Mouse (Mus musculus) CD4-positive, CD25-positive, alpha-beta regulatory T cell, adult 2 months (primary cell): ENCODE results near the gene Gsto2.

Experiments
- DNase-seq: peaks from one replicate; pipeline ENCODE4 v3.0.0-alpha.2; 2012; ENCODE audit warnings: low read depth, low spot score

Gsto2 gene

DNA sequence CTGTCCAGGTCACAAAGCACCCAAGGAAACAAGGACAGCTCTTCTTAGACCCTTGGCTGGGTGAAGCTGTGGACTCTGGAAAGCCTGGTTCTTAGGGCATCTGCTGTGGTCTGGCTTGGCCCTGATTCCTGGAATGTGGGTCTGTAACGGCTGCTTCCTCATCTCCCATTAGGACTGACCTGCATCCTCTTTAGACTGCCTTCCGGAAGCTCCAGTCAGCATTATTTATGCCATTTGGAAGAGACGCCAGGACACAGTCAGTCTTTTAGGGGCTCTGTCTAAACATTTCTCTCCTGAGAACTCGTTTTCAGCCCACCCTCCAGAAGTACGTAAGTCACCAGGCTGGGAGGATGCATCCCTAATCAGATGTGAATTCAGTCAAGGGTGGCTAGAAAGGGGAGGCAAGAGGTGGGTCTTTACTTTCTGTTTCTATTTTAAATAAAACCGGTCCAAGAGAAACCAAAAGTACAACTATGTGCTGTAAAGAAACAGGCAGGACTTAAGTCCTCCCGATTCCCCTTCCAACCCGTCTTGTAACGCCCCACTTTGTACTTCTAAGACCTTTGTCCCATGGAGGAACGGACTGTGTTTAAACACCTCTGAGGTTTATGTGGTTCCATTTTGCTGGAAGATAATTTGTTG lies 25.3 kb downstream of the Gsto2 start:
- peak; percentile 46 for DNase-seq

DNA sequence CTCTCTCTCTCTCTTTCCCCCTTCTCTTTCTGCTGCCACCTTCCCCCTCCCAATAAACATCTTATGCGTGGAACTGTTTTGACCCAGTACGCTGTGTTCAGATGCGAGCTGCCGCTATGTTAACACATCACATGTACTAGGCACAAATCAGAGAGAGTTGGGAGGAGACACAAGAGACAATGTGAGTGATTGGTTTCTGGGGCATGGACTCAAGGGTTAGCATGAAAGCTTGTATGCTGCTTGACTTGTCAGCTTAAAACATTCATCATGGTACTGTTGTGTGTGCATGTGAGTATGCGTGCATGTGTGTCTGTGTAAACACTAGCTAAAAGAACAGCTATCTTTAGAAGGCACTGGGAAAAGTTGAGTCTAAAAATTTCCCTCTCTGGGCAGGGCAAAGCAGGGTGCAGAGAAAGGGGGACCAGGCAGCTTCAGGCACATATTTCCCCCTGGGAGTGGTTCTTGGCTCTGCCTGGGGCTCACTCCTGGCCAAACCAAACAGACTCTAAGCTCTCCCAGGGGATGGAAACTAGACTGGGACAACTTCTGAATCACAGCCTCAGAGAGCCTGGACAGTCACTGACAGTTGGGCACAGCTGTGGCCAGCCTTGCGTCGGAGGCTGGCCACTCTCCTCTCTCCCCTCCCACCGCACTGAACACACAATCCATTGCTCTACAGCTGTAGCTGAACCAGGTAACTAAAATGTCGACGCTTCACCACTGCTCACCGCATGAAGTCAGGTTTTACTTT lies 26.4 kb downstream of the Gsto2 start:
- DNase-seq = no peak

DNA sequence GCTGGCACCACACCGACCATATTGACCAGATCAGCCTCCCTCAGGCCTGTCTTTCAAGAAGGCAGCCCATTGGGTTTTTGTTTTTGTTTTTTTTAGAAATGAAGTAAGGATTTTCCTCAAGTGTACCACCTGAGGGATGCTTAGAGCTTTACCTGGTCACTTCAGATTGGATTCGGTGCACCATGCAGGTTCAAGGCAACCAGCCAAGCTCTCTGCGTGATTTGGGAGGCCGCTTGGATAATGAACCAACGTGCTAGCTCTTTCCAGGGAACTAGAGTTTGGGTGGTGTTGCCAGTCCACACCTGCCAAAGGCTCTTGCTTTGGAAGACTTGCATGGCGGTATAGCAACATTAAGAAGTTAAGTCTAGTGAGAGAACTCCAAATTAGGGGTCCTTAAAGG lies 27.8 kb downstream of the Gsto2 start:
- no peak for DNase-seq

DNA sequence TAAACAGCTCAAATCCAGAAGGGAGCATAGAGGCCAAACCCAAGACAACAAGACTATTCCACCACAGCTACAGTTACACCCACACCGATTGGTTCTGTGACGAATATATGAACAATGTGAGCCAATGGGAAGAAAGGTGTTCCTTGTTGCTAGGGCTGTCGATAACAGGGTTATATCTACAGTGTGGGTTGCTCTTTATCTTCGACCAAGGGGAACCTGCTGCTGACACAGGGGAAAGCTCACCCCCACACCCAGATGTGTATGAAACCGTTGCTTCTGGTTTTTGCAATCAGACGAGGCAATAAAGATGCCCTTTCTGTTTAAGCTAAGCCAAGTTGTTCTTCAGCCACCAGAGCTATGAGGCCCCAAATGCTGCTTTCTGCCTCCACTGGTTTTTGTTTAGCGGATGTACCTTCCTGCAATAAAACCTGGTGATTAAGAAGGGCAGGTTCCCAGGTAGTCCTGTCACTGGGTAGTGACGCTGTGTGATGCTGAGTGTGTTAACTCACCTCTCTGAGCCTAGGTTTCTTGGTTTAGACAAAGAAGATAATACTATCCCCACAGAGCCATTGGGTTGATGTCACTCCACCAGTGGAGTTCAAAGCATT lies 33.2 kb downstream of the Gsto2 start:
- DNase-seq = peak; percentile 52

DNA sequence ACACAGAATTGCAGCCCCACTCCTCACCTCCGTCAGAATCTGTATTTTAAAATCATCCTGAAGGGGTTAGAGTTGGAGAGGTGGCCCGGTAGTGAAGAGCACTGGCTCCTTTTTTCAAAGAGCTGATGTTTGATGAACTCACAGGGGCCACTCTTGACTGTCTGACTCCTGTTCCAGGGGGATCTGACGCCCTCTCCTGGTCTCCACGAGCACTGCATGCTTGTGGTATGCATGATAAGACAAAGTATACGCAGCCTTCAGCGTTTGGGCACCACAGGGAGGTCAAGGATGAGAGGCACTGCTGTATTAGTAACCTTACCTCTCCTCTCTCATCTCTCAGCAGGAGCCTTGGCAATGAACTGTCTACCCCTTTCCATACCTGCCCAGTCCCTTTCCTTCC lies 34.7 kb downstream of the Gsto2 start:
- DNase-seq = peak; percentile 59

DNA sequence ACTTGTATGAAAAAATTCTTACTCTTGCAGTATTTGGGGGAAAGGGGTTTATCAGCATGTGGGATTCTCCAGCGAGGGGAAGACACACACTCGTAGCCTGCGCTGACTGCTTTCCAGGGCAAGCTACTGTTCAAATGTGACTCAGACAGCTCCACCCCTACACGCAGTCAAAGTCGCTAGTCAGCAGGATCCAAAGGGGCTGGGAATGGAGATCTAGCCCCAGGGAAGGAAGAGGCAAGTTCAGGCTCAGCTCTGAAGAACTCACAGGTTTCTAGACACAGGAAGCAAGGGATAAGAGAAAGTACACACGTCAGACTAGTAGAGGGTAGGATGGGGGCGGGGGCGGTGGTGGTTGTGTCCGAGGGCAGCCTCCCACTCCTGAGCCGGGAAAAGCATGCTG lies 35.2 kb downstream of the Gsto2 start:
- no peak for DNase-seq

DNA sequence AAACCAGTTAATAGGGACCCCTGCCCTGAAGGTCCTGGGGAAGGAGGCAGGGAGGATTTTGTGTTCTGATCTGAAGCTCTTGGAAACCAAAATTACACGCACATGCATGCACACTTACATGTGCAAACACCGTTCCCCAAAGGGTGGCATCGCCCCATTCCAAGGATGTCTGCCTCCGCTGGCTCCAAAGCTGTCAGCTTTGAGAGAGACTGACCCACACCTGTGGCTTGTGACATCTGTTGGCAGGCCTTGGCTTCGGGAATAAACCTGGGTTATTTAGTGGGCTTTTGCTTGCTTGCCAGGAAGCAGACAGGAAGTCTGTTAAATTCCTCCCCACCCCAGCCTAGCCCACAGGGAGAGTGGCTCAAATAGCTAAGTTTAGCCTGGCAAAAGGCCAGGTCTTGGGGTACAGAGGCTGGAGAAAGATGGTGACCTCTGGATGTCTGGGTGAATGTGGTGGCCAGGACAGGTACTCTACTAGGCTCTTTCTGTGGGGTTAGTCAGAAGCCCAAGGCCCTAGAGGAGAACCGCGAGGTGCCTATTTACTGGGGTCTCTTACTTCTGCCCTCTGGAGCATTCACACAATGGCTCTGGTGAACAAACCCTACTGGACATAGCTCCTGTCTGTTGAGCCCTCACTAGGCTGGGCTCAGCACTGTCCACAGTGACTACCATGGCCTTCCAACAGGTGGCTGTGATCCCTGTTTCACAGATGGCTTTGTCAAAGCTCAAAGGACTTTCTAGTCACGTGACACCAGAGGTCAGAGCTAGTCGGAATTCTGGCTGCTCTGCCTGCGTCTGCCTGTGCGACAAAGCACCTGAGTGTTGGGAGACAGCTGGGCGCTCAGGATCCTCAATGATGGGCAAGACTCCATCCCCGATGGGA lies 37.2 kb downstream of the Gsto2 start:
- no peak for DNase-seq

DNA sequence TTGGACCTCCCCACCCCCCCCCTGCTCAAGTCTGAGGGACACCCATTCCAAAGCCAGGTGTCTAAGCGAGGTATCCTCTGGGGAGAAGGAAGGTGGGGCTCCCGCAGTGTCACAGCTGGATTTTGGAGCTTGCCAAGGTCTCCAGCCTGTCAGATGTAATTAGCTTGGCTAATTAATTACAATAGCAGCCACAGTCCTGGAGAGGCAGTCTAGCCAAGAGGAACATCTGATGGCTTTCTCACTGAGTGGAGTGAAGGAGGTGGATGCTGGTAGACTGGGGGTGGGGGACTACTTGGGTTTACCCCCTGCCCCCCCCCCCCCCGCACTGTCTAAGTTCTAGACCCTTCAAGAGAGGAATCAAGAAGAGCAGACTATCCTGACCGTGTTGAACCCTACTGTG lies 38.3 kb downstream of the Gsto2 start:
- DNase-seq = no peak

DNA sequence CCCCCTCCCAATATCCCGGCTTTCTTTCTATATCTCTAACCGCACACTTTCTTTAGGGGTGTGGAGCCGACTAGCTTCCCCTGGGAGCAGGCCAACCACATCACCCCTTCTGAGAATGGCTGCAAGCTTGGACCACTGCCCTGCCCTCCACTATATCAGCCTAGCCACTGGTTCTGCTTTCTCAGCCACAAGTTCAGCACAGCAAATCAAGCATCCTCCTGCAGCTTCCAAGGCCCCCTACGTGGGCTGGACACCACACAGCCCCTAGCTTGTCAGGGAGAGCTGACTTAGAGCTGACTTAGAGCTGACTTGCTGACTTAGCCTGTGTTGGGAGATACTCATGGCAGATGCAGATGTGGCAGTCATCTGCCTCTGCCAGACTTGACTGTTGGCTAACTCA lies 39.7 kb downstream of the Gsto2 start:
- no peak for DNase-seq

DNA sequence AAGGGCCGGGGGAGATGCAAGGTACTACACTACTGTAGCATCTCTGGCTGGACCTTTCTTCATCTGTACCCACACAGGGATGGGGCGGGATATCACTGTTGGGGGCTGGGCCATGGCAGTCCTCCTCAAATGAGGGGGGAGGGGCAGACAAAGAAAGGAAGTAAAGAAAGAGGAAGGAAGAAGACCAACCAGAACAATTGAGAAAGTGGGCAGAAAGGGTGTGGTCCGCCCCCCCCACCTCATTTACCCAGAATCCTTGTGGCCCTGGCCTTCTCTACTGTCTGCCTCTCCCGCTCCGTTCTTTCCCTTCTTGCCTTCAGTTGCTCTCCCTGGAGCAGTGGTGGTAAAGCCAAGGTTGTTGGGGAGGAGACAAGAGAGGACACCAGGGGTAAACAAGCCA lies 40.3 kb downstream of the Gsto2 start:
- no peak for DNase-seq

DNA sequence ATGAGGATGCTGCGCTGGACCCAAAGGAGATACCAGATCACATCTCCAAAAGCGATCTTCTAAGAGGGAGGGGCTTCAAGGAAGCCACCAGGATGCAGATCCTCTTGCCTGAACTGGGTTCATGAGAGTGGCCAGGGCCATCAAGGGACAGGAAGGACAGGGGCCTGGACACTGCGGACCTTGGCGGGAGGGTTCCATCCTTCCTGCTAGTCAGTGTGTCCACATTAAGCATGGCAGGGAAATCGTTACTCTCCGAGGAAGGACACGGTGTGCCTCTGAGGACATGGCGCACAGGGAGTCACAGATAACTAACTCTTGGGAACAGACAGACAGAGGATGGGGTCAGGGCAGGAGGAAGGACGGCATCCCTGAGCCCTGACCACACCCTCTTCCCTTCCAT lies 42.3 kb downstream of the Gsto2 start:
- DNase-seq = no peak

DNA sequence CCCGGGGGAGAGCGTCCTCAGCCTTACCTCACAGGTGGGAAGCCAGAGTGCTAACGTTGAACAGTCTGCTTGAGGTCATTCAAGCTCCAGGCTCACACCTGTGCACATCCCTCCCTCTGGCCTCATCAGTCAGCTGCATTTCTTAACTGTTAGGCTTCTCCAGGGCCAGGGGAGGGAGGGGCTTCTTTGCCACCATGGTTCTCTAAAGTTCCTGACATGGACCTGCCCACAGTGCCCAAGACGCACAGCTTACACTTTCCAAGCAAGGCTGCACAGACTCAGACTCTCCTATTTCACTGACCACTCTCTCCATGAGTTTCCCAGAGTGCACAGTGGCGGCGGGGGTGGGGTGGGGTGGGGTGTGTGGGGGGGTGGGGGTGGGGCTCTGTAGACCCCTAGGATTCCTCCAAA lies 43.6 kb downstream of the Gsto2 start:
- DNase-seq = peak; percentile 22

DNA sequence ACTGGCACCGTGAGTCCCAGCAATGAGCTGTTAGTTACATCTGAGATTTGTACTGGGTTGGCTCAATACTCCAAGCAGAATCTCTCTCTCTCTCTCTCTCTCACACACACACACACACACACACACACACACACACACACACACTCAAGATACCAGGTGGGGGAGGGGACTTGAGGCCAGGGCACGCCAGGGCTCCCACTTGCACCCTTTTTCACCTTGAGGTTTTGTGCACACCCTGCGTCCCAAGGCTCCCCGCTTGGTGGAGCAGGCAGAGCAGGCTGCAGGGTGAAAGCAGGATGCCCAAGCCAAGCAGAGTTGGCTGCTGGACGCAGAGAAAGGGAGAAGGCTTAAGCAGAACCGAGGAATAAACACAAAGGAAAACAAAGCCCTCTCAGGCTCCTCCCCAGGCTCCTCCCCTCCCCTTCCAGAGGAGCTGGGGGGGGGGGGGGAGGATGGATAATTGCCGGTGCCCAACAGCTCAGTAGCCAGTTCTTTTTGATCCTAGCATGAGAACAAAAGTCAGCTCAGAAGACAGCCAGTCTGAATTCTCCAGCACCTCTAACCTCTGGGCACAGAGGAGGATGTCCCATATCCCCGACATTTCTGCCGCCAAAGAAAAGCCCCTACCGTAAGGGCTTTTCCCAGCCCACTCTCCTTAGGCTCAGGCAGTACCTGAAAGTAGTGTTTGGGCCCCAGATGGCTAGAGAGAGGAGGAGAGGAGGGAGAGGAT lies 44.2 kb downstream of the Gsto2 start:
- DNase-seq = peak; percentile 63

DNA sequence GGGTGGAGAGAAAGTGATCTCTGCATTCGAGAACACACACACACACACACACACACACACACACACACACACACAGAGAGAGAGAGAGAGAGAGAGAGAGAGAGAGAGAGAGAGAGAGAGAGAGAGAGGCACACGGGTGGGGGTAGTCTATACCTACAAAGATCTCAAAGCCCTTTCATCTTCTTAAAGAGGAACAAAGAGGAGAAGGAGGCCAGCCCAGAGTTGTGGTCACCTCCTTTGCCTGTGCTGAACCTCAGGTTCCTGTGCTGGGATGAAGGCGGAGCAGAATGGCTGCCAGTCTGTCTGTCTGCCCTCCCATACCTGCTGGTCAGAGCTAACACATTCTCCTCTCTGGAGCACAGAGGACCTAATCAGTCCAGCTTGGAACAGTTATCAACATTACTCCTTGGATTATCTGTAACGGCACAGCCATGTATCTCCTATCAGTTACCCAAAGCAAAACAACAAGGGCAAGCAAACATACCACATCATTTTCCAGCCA lies 44.8 kb downstream of the Gsto2 start:
- DNase-seq = peak; percentile 74

DNA sequence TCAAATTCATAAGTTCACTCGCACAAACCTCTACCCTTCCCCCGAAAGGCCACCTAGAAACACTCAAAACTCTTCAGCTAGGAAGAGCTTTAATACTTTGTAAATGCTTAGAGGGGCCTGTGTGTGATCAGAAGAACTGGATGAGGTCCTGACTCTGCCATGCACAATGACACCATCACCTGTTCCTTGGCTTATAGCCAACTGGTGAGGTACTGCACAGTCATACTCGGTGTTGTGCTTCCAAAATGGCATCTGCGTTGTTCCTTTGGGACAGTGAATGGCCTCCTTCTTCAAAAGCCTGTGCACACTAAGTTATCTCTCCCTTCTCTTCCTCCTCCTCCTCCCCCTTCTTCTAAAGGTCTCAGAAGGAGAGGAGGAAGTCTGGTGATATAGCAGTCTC lies 45.4 kb downstream of the Gsto2 start:
- peak; percentile 64 for DNase-seq

DNA sequence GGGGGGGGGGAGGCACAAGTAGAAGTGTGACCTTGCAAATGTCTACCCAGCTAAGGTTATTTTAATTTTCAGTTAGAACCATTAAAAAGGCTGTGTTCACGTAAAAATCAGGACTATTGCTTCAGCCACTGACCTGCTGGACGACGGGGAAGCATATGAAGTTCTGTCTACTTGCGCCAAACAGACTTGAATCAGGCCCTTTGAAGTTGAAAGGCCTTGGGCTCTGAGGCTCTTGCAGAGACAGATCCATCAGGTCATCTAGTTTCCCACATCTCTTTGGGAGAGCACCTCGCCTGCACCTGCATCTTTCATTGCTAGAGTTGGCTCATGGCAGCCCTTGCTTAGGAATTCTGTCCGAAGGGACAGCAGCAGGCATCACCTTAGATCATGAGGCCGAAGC lies 48.0 kb downstream of the Gsto2 start:
- DNase-seq = no peak

DNA sequence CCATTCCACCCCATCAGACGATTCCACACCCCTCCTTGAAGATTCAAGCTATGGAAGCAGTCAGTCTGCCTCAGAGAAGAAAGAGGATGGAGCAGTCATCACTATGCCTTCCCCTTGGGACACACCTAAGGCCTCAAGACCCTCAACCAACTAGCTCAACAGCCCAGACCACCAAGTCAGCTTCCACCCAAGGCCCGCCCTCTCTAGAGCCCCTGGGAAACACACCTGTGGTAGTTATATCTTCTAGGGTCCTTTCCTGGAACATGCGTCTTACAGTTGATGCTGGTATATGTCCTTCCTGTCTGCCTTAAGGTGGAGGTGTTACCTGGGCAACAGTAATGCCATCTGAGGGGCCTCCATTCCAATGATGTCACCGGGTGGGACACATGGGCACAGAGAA lies 48.9 kb downstream of the Gsto2 start:
- no peak for DNase-seq

DNA sequence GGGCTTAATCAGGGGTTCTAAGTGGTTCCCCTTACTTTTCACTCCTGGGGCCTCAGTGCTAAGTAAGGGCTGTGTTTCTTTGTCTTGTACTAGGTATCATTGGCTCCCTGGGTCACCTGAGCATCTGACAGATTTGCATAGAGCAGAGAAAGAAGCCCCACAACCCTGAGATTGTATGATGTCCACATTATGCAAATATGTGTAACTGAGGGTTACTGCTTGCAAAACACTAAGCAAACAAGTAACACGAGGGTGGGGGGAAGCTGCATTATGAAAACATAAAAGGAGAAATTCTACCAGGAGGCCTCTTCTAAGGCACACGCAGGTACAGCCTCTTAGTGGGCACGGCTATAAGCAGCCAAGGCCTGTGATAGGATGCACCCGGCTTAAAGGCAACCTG lies 49.9 kb downstream of the Gsto2 start:
- DNase-seq = peak; percentile 58

DNA sequence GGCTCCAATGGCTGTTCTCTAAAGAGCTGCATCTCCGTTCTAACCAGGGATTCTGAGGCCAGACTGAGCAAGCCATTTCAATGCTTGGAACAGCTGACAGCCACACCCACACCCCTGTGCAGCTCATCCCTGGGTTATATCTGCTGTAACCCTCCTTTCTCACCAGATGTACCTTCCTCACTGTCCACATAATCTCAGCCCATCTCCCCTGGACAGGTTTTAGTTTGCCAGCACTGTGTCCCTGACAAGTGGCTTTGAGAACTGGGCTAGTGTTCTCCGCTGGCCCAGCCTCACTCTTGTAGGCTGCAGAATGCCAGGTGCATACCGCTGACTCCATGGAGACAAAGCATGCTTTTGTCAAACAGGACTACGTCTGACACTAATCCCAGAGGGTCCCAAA lies 52.1 kb downstream of the Gsto2 start:
- no peak for DNase-seq

DNA sequence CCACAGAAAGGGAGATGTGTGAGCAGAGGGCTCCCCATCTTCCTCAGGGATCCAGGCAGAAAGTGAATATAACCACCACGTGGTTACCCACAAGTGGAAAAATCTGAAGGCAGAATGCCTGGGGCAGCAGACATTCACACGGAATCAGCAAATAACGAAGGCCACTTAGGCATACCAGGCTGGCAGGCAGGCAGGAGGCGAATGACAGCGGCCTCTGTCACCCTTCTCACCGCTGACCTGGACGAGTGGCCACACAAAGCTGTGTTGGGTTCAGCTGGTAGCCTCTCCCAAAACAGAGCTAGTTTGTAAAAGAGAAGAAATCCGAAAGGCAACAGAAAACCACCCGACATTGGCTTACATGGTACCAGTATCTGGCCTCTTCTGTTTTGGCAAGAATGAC lies 52.7 kb downstream of the Gsto2 start:
- peak; percentile 21 for DNase-seq

DNA sequence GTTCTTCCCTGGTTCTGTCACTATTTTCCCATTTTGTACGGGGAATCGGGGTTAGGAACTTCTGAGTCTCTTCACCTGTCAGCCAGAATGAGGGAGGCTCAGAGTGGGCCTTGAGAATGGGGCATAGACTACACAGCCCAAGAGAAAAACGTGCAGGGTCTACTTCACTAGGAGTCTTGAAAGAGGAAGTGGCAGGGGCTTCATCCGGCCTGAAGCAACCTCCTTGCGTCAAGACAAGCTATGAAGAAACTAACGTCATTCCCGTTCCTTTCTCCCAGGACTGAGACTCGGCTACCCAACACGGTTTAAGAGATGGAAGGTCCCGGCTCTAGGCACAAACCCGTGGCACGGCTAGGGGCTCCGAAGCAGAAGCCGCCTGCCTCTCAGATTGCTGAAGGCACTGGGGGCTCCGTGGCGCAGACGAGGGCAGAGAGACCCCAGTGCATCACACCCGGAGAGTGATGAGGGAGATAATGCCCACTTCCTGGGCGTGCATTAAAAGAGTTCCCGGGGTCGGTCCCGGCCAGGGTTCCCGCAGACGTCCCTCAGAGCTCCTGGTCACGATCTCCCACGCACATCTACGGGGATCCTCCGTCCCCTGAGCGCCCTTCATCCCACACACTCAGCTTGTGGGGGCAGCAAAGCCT lies 53.2 kb downstream of the Gsto2 start:
- peak; percentile 62 for DNase-seq
